Mouse (Mus musculus) hematopoietic multipotent progenitor cell, adult 10-12 weeks (in vitro differentiated cells): ENCODE measurements around the gene Map3k3. TPM values are rescaled to one million over a fixed set of nuclear protein-coding genes. Genes with fewer than 3 reads are reported as not detected.

ENCODE experiments used
- polyA plus RNA-seq: library from polyadenylated mRNA; stranded (reverse); fragments of >175 nt; gene quantifications from 2 replicates; pipeline ENCODE4 v1.2.3, GENCODE M21; 2012; ENCODE audit warnings: low replicate concordance

The Map3k3 gene
- polyA plus RNA-seq, result 16.0 and 30.6 TPM in 2 replicates

GRCm38 (mm10) chr11:106083708-106084701 is at the start of gene Map3k3:
Gene Map3k3, plus strand, starts transcription at chr11:106084613.

GRCm38 (mm10) chr11:106036548-106037417 is 47.6 kb upstream of the Map3k3 start, which contains the start of gene Dcaf7:
Gene Dcaf7, plus strand, starts transcription at chr11:106036872.

GRCm38 (mm10) chr11:106065923-106066571 is 18.4 kb upstream of the Map3k3 start, which contains the start of gene Taco1:
Gene Taco1, plus strand, starts transcription at chr11:106066061.

GRCm38 (mm10) chr11:106160841-106161721 is 76.7 kb downstream of the Map3k3 start, which contains the start of the genes Gm10840 and Limd2:
Gene Gm10840, plus strand, starts transcription at chr11:106160850.
Gene Limd2, minus strand, starts transcription at chr11:106160860.

GRCm38 (mm10) chr11:106202123-106202465 is 117.7 kb downstream of the Map3k3 start, which contains the start of gene Strada:
Gene Strada, minus strand, starts transcription at chr11:106202168.

Other genes starting within 250 kb of the Map3k3 start
- 0.04 and 0.17 TPM in 2 replicates for gene Cyb561, start 131.3 kb upstream of the Map3k3 start, polyA plus RNA-seq
- 23.8 and 92.3 TPM in 2 replicates for gene Ace, start 116.7 kb upstream of the Map3k3 start, polyA plus RNA-seq
- not detected in 2 replicates for gene Ace3, start 89.9 kb upstream of the Map3k3 start, polyA plus RNA-seq
- gene Kcnh6, start 76.5 kb upstream of the Map3k3 start, polyA plus RNA-seq, result 0.04 TPM in 1 of 2 replicates, not detected in the other
- 27.4 and 36.0 TPM in 2 replicates for gene Dcaf7, start 47.7 kb upstream of the Map3k3 start, polyA plus RNA-seq
- 10.2 and 13.7 TPM in 2 replicates for gene Taco1, start 18.6 kb upstream of the Map3k3 start, polyA plus RNA-seq
- gene Gm10840, start 76.2 kb downstream of the Map3k3 start, polyA plus RNA-seq, result not detected in 2 replicates
- gene Limd2, start 76.2 kb downstream of the Map3k3 start, polyA plus RNA-seq, result 806 and 995 TPM in 2 replicates
- gene Strada, start 117.6 kb downstream of the Map3k3 start, polyA plus RNA-seq, result 75.0 and 75.7 TPM in 2 replicates
- 3.1 and 4.1 TPM in 2 replicates for gene Ccdc47, start 131.7 kb downstream of the Map3k3 start, polyA plus RNA-seq
- gene Ddx42, start 132.3 kb downstream of the Map3k3 start, polyA plus RNA-seq, result 19.5 and 27.8 TPM in 2 replicates
- 2.7 and 11.3 TPM in 2 replicates for gene Ftsj3, start 171.5 kb downstream of the Map3k3 start, polyA plus RNA-seq
- gene Psmc5, start 171.5 kb downstream of the Map3k3 start, polyA plus RNA-seq, result 8.6 and 32.2 TPM in 2 replicates
- 85.2 and 128 TPM in 2 replicates for gene Smarcd2, start 188.4 kb downstream of the Map3k3 start, polyA plus RNA-seq
- 0.03 and 0.15 TPM in 2 replicates for gene Tcam1, start 192.1 kb downstream of the Map3k3 start, polyA plus RNA-seq
- 0.91 TPM in 1 of 2 replicates, not detected in the other for gene Gh, start 217.3 kb downstream of the Map3k3 start, polyA plus RNA-seq
- gene Cd79b, start 230.1 kb downstream of the Map3k3 start, polyA plus RNA-seq, result 300 and 616 TPM in 2 replicates